Mouse (Mus musculus) embryo, embryonic 11 days (tissue): ENCODE data around the gene Fam71e1.
A peak's percentile ranks its signal among the peaks of the same experiment; 100 is the strongest.

Source experiments
- DNase-seq: peaks from one replicate; pipeline ENCODE4 v3.0.0-alpha.2; 2015

The Fam71e1 gene

DNA sequence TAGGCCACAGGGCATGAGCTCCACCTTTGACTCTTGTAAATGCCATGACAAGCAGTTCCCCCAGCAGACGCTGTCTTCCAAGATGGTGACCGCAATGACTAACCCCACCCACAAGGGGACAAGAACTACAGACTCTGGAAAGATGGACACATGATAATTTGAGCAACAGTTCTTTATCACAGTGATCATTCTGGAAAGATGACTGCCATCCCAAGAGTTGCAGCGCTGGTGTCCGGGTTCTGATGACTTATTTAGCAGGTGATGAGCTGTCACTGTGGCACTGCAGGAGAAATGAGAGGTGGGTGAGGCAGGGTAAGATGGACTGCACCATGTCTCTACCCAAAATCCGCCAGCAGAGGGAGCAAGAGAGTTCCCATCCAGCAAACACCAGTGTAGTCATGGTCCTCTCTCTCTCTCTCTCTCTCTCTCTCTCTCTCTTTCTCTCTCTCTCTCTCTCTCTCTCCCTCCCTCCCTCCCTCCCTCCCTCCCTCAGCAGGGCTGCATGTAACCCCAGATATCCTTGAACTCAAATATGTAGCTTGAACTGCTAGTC is 5.3 kb downstream of the Fam71e1 start:
- peak; percentile 64 for DNase-seq

DNA sequence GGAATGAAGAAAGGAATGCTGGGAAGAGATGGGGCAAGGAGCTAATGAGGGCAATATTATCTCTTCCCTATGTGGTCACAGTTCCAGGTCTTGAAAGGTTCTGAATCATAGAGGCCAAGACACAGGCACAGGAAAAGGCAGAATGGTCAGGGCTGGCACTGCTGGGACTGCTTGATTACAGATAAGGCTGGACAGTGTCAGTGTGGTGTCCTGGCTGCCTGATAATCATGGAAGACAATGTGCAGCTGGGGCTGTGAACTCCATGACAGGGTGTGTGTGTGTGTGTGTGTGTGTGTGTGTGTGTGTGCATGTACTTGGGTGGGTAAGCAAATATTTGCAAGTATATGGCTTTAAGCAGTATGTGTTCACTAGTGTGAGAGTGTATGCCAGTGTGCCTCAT is 11.1 kb downstream of the Fam71e1 start:
- DNase-seq, result no peak

DNA sequence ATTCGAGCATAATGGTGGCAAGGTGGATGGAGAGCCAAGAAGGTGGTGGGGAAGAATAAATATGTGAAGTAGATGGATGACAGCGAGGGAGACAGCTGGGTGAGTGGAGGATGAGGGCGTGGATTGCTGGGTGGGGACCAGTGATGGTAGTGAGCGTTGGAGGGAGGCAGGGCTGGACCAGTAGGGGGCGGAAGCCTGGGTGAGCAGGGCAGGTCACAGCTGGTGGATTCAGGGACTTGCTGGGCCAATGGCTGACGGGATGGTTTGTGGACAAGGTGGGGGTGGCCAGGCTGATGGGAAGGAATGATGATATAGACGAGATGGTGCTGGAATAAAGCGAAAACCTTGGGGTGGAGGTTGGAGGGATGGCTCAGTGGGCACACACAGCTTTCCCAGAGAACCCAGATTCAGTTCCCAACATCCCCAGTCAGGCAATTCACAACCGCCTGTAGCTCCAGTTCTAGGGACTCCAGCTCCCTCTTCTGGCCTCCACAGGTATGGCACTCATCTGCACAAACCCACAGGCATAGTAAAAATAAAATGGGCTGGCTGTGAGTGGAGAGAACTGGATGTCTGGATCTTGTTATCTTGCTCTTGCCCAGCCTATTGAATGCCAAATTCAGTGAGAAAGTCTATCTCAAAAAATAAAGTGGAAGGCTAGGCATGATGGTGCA is 23.0 kb downstream of the Fam71e1 start:
- DNase-seq, result no peak

DNA sequence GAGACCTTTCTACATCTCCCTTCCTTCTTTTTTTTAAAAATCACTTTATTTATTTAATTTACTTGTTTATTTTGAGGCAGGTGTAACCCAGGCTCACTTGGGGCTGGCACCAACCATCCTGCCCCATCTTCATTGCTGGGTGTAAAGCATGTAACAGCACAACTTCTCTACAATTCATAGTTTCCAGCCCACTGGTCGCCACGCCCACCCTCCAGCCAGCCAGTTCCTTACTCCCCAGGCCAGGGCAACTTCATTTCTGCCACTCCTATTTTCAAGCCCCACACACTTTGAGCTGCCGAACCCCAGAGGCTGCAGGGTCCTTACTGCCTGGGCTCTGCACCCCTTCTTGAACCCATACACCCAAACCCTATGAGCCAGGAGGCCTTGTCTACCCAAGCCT is 24.6 kb downstream of the Fam71e1 start:
- DNase-seq, result no peak

DNA sequence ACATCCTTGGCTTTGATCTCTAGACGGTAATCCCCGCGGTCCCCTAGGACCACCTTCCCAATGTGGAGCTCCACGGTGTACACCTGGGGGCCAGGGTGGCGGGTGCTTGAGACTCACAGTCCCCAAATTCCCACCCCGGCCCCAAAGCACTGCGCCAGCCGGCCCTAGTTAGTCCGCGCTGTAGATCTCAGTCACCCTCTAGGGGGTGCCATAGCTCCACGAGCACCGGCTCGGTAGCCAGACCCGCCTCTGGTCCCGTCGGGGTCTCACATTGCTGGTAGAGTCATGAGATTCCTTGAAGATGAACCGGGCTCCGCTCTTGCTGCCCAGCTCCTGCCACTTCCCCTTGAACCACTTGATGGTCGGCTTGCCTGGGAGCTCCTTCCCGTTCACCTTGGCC is 25.3 kb downstream of the Fam71e1 start:
- DNase-seq, result peak; percentile 88

DNA sequence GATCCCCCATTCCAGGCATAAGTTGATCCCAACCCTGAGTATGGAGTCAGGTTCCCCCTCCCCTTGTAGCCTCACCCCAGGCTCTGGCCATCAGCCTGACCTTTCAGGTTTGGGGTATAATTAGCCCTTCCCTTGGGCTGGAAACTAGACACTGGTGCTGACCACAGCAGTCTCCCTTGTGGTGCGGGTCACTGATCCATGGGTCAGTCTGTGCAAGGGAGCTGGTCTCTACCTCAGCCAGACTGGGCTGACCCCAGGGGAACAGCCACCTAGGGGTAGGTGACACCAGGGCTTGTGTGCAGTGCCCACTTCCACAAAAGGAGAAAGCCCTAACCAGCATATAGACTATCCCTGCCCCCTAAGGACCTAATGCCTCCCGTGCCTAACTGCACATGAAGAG is 26.7 kb downstream of the Fam71e1 start:
- DNase-seq, result no peak

DNA sequence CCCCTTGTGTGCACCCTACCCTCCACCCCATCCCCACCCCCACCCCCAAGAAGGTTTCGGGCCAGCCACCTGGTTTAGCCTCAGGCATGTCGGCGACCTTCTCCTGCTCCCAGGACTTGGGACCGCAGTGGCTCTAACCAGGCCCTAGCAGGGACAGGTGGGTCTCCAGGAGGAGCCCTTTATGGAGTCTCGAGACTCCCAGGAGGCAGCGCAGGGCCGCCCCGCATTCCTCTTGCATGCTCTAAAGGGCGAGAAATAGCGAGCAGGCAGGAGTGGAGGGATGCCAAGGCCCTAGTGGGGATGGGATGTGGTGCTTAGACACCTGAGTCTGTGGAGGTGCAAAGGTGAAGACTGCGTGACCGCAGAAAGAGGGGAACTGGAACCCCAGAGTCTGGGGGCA is 28.1 kb downstream of the Fam71e1 start, which contains the start of gene Mybpc2:
Mybpc2 (minus strand) TSS at position 155 of the 400 bp plus-strand sequence.
- DNase-seq, result no peak

DNA sequence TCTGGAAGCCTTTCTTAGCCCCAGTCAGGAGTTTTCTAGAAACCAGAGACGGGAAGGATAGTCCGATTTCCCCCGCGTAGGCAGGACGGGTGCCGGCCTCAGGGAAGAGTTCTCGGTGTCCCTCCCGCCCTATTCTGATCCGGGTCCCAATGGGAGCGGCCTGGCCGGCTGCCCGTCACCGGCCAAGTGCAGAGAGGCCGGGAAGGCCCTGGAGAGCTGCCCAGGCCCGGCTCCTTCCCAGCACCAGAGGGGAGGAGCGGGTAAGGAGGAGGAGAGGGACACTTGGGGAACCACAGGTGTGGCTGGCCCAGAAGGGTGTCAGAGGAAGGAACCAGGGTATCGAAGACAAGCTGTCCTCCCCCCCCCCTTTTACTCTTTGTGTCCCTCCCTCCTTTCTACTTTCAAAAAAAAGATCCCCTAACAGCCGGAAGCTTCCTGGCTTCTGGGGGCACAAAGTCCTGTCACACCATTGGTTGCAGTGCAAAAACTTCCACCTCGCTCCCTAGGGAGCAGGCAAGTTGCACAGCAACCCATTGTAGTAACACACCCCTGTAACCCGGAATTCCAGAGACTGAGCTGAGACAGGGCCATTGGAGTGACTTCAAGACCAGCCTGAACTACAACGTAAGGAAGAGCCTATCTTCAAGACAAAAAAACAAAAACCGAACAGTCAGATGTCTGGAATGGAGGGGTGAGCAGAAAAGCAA is 28.9 kb downstream of the Fam71e1 start:
- peak; percentile 27 for DNase-seq

DNA sequence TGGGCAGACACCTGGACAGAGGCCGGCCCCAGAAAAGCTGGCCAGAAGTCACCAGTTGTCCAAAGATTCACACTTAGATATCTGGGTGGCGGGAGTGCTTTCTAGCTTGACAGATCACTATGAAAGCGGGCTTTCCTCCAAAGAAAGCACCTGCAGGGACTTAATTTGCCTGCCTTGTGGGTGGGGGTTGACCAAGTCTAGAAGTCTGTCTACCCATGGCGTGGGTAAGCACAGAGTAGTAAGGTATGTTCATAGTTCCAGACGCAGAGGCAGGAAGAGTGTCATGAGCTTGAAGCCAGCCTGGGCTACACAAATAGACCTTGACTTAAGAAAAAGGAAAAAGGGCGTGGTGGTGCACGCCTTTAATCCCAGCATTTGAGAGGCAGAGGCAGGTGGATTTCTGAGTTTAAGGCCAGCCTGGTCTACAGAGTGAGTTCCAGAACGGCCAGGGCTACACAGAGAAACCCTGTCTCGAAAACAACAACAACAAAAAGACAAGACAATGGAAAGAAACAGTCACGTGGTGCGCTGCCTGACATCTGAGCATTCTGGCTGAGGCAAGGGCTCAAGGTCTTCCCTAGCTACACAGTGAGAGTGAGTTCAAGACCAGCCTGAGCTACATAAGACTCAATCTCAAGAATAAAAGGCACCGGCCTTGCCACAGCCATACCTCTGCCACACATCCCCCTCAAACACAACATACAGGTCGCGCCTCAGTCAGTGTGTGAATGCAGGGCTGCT is 30.2 kb downstream of the Fam71e1 start:
- no peak for DNase-seq

DNA sequence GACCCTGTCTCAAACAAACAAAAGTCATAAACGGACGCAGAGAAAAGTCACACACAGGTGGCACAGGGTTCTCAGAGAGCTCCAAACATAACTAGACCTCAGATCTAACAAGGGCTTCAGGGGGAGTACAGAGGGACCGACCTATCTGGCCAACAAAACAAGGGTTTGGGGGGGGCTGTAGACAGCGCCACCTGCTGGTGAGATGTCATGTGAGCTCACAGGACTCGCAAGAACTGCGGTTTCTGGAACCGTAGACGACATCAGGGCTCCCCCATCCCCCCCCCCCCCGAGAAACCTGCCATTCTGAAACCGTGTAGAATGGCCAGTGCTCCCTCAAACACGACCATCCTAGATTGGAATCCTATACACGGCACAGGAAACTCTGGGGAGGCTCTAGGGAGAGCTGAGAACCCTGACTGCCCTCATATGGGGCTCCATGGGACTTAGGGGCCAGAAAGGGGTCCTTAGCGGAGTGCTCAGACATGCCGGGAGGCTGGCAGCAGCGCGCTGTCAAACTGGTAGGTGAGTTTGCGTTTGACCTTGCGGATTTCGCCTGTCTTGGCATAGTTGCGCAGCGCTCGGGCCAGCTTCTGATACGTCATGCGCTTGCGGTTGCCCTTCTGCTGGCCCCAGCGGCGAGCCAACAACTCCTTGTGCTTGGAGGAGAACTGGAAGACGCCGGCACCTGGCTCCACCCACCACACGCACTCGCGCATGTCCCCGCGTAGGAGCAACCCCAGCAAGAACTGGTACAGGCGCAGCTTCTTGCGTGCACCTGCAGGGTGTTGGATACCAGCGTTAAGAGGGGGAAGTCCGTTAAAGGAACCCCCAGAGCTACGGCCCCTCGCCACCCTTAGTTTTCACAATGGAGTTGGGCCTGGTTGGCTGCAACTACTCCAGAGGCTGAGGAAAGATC is 31.4 kb downstream of the Fam71e1 start:
- DNase-seq, result peak; percentile 80

DNA sequence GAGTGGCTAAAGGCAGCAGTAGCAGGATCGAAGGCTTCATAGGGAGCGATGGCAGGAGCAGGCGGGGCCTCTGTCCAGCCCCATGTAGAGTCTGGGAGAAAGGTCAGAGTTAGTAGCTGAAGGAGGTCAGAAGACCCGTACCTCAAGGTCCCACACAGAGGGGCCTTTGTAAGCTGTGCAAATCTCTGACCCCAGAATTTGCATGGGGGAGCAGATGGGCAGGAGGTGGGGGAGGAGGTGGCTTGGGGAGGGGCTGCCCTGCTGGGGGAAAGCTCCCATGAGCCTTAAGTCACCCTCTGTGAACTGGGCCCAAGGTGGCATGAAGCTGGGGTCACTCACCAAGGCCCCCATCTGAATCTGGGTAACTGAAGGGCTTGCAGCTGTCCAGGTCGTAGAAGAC is 33.1 kb downstream of the Fam71e1 start:
- DNase-seq, result no peak

DNA sequence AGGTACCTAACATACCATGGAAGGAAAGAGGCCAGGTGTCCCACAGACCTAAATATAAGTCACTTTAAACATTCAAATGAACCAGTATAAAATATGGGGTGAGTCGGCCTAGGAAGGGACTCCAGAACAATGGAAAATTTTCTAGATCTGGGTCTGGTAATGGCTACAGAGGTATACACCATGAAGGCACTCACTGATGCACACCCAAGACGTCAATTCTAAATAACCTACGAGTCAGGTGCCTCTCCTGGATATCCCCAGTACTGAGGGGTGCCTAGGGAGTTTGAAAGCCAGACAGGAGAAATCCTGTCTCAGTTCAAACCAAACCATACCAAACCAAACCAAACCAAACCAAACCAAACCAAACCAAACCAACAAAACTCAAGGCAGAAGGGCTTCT is 34.1 kb downstream of the Fam71e1 start:
- DNase-seq, result no peak

DNA sequence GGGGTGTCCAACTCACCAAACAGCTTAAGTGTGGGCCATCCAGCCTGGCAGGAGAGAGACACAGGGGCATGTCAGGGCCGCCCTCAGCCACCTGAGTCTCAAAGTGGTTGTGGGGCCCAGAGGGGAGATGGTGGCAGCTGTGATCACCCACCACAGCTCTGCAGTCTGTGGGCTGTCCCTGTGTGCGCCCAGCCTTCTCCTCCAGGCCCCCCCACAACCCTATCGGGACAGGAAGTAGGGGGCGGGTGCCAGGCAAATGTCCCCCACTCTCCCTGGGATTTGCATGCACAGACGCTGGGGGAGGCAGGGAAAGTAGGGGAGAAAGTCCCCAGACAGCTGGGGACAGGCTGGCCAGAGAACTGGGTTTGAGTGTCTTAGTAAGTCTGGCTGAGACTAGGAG is 34.8 kb downstream of the Fam71e1 start:
- DNase-seq, result no peak

DNA sequence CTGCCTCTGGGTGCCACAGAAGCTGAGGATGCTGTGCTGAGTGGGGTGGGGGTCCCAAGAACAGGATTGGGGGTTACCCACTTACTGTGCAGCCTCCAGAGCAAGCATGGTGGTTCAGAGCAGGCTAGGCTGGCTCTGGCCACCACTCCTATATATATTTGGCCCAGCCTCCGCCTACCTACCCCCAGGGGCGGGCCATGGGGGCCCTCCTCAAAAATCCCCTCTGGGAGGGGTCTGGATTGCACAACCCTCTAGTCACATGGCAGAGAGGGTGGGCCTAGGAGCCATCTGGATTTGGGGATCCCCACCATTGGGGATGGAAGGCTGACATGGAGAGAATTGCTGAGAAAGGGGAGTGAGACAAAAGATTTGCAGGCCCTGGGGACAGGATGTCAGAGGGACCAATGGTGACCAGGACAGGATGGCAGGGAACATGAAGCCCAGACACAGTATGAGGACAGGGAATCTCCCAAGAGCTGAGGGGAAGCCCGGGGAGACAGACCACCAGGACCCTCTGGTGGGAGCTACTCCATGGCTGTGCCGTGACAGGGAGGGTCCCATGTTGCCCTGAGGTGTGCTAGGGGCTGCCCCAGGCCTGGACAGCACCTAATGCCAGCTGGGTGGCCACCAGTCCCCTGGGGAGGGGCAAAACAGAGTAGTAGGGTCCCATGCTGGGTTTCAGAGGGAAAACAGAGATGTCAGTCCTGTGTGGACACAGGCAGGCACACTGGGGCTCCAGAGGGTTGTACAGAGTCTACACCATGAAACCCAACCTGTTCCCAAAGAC is 35.8 kb downstream of the Fam71e1 start, which contains the start of gene Spib:
Spib (minus strand) TSS at position 126 of the 787 bp plus-strand sequence.
- DNase-seq, result no peak

DNA sequence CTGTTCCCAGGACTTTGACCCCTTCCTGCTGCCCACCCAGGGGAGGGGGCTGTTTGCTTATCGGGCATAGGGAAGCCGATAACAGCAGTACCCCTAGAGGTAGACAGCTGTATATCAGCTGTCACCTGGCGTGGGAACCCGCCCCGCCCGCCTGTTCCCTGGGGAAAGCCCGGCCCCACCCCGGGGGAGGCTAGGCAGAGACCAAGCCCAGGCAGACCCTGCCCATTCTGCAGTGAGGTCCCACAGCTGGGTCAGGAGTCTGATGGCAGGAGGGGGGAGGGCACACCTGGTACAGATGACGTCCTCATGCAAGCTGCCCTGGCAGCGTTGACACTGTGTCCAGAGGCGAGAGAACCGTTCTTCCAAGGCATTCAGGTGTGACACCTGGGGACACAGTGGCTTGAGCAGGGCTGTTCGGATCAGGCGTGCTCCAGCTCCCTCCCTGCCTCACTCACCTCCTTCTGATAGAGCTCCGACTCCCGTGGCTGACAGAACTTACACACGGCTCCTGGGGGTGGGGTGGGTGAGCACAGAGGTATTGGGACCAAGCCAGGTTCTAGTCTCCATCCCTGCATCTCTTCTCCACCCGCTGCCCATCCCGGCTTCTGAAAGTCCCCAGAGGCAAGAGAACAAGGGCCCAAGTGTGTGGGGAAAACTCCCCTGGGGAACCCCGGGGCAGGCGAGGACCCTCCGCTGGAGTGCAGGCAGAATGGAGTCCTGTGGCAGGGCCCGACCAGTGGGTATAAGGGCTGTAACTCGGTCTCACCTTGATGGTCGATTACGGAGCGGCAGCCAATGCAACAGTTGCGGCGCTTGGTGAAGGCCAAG is 36.8 kb downstream of the Fam71e1 start:
- DNase-seq, result no peak

DNA sequence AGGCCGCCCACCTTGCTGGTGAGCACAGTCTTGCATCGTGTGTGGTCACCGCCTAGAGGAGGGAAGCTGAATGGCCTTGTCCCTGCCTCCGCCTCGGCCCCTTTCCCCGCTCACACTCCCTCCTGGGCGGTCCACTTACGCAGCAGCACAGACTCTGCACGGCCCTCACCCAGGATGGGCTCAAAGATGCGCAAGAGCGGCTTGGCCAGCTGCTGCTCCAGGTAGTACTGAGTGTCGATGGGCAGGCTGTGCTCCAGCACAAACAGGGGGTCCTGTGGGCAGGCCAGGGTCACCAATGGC is 37.3 kb downstream of the Fam71e1 start:
- DNase-seq, result no peak

DNA sequence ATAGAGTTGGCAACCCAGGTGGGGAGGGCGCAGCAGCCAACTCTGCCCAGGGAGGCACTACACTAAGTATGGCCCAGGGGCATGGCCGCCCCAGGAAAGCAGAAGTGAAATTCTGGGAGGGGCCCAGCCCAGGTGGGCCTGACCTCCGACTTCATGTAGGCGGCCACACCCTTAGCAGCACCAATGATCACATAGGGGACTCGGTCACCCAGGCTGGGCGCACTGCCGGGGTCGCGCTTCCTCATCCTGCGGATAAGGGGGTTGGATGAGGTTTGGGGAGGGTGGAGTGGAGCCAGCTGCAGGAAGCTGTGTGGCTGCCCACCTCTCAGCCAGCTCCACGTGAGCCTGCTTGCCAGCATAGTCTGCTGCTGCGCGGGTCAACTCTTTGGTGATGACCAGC is 37.9 kb downstream of the Fam71e1 start:
- DNase-seq, result no peak

DNA sequence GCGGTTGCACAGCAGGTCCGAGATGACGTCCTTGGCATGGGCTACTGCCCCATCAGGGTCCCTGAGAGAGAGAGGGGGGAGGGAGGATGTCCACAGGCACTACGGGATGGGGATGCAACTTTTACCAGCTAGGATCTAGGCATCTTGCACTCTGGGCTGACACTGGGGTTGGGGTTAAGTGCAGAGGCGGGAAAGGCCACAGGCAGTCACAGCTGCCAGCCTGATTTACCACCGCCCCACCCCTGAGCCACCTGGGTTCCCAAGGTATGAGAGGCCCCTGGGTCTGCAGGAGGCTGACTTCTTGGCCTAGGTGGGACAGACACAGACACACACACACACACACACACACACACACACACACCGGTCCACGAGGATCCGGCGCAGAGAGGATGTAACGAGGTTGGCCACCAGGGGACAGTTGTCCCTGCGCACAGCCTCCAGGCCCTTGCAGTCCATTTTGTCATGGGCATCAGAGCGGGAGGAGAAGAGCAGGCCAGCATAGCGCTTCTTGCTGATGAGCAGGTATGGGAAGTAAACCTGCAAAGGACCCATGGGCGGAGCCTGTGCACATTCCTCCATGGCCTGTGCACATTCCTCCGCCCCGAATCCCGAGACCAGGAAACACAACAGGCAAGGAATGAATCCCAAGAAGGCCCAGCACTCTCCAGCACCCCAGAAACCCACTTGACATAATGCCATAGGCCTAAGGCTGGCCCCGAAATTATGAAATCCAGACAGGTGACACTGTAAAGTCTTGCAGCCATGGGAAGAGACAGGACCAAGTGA is 38.5 kb downstream of the Fam71e1 start:
- no peak for DNase-seq

DNA sequence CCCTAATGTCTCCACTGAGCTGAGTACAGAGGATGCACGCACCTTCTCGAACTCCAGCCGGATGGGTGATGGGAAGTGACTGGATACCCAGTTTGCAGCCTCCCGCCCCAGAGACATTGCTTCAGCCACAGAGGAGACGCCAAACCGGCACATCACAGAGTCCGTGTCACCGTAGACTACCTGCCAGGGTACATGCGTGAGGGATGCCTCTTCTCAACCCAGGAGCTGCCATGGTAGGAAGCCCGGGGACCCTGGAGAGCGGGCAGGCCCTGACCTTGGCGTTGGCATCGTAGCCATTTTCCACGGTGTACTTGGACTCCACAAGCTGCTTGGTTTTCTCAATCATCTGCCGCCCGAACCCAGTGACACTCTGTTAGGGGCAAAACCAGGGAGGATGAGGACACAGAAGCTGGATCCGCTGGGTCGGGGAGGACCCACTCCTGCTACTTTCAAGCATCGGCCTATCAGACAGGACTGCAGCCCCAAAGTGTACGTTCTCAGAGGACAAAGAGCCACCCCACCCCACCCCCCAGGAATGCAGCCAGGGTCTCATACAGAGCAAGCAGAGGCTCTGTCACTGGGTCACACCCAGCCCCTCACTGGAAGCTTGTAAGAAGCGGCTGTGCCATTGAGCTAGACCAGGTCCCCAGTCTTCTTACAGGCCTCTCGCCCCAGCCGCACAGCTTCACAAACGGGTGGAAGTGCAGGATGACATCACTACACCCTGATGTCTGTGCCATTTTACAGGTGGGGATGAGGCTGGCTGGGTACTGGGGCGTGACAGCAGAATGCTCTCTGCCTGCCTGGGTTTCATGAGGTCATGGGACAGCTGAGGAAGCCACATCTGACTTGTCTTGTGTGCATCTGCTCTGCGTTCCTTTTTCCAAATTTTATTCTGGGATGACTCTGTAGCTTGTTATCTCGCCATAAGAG is 39.5 kb downstream of the Fam71e1 start:
- DNase-seq, result no peak
